Mouse (Mus musculus) small intestine, adult 2 months (tissue): ENCODE results near the gene Agmo.

Experiments
- CTCF ChIP-seq: fragments of 200-500 bp; IDR thresholded peaks from 2 replicates; pipeline ENCODE4 v1.5.1; 2012; ENCODE audit warnings: low read depth, mild to moderate bottlenecking, control low read depth, inconsistent platforms, low read length, moderate library complexity, mixed read lengths; ENCODE audit not compliant: insufficient replicate concordance, insufficient read length; ENCODE audit errors: extremely low read depth
- POLR2A ChIP-seq: fragments of 200-500 bp; IDR thresholded peaks from 2 replicates; pipeline ENCODE4 v1.6.1; 2012; ENCODE audit warnings: low read depth, mild to moderate bottlenecking, control low read depth, inconsistent platforms, low read length, moderate library complexity

DNA sequence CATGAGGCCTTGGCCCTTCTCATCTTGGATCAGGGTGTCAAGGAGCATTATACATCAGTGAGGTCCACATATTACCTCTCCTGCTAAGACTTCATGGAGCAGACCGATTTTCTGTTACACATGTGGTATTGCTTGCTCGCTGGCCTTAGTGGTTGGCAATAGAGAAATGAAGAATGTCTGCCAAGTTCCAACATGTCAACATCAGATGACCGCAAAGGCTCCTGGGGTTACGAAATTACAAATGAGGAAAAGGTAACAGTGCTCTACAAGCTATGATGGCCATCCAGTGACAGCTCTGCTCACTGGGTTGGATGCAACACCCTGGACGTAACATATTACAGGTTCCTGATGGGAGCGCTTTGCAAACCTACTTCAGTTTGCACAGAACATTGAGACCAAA lies 161.1 kb downstream of the Agmo start:
- no peak for TF ChIP-seq CTCF
- TF ChIP-seq POLR2A, result no peak
